Mouse (Mus musculus) neural tube, embryonic 11.5 days (tissue): ENCODE data around the gene Tspan12. TPM values are rescaled to one million over a fixed set of nuclear protein-coding genes. Genes with fewer than 3 reads are reported as not detected.
"Not testable (repeated sequence)": the region's sequence is repeated elsewhere in the genome, so short reads cannot be mapped to it uniquely, and the experiment has no call there.

ENCODE experiments used
- ATAC-seq: fragments of 200-750 bp; cut with Nextera tagmentation; 2 replicates; pipeline ENCODE4 v1.8.0; 2017; ENCODE audit warnings: moderate number of reproducible peaks, mild to moderate bottlenecking, moderate TSS enrichment, moderate library complexity; ENCODE audit not compliant: insufficient read depth, low FRiP score, low TSS enrichment
- DNase-seq: peaks from one replicate; pipeline ENCODE4 v3.0.0-alpha.2; 2015; ENCODE audit warnings: low spot score
- H3K27ac ChIP-seq: fragments of 300-500 bp; sonication (generic); 2 replicates; pipeline ENCODE4 v1.5.1; 2014; ENCODE audit warnings: low read depth, mild to moderate bottlenecking, low read length
- H3K27me3 ChIP-seq: fragments of 300-500 bp; sonication (generic); 2 replicates; pipeline ENCODE4 v1.6.1; 2014; ENCODE audit warnings: mild to moderate bottlenecking, low read length, mixed read lengths; ENCODE audit not compliant: control insufficient read depth, insufficient read depth
- H3K36me3 ChIP-seq: fragments of 300-500 bp; sonication (generic); 2 replicates; pipeline ENCODE4 v1.6.1; 2014; ENCODE audit warnings: mild to moderate bottlenecking, low read length, moderate library complexity, mixed read lengths; ENCODE audit not compliant: control insufficient read depth, insufficient read depth
- H3K4me1 ChIP-seq: fragments of 300-500 bp; sonication (generic); 2 replicates; pipeline ENCODE4 v1.6.1; 2014; ENCODE audit warnings: low read length, mixed read lengths; ENCODE audit not compliant: control insufficient read depth, insufficient read depth
- H3K4me2 ChIP-seq: fragments of 300-500 bp; sonication (generic); 2 replicates; pipeline ENCODE4 v1.6.1; 2014; ENCODE audit warnings: low read depth, mild to moderate bottlenecking, moderate library complexity
- H3K4me3 ChIP-seq: fragments of 300-500 bp; sonication (generic); 2 replicates; pipeline ENCODE4 v1.5.1; 2014; ENCODE audit warnings: low read depth, low read length
- H3K9ac ChIP-seq: fragments of 300-500 bp; sonication (generic); 2 replicates; pipeline ENCODE4 v1.6.1; 2014; ENCODE audit warnings: mild to moderate bottlenecking, low read length
- H3K9me3 ChIP-seq: fragments of 300-500 bp; sonication (generic); 2 replicates; pipeline ENCODE4 v1.6.1; 2016; ENCODE audit warnings: low read length; ENCODE audit not compliant: control insufficient read depth
- WGBS: fragments of 180-500 bp; shearing (Covaris S2); extraction: QIAGEN DNeasy Blood & Tissue Kit; methylation state at CpG from one replicate; pipeline ENCODE4 v1.1.7; 2014; 5-methylcytosine and 5-hydroxymethylcytosine counted together
- polyA plus RNA-seq: library from polyadenylated mRNA; unstranded; fragments of >200 nt; fragmentation: Nextera tagmentation; extraction: Ambion mirVana; gene quantifications from 2 replicates; pipeline ENCODE4 v1.2.1, GENCODE M21; 2014

Gene Tspan12
- polyA plus RNA-seq, 1 experiment from 2014 or later = 70.5 TPM

GRCm38 (mm10) chr6:21795410-21795809 lies 56.9 kb downstream of the Tspan12 start:
- DNase-seq = no peak
- 83% methylated on average over 5 of the region's 5 CpGs for WGBS
- 0 out of 2 replicates have a peak, but pooled peaks have one; percentile 31 for ATAC-seq

GRCm38 (mm10) chr6:21795072-21795407 lies 57.3 kb downstream of the Tspan12 start:
- Histone ChIP-seq H3K9me3 (no peaks in the 10 kb centered on the region), H3K27ac (no peak overlapping the region), H3K36me3 (no peaks in the 10 kb centered on the region), H3K4me1 (no peaks in the 10 kb centered on the region), H3K4me3 (no peak overlapping the region), H3K4me2 (no peak overlapping the region), H3K27me3 (no peaks in the 10 kb centered on the region), H3K9ac (no peak overlapping the region)
- WGBS = 6% methylated on average over 7 of the region's 7 CpGs
- DNase-seq (peak; percentile 51), ATAC-seq (peak; percentile 85)

More at GRCm38 (mm10) chr6:21795410-21795809, 56.9 kb downstream of the Tspan12 start:
- Histone ChIP-seq H3K36me3 (no peaks in the 10 kb centered on the region), H3K4me3 (no peak overlapping the region), H3K4me1 (no peaks in the 10 kb centered on the region), H3K9me3 (no peaks in the 10 kb centered on the region), H3K27ac (no peak overlapping the region), H3K9ac (no peak overlapping the region), H3K27me3 (no peaks in the 10 kb centered on the region), H3K4me2 (no peak overlapping the region)

GRCm38 (mm10) chr6:21794337-21795071 lies 57.8 kb downstream of the Tspan12 start:
- ATAC-seq = peak; percentile 20; the same call in 1 of the 2 replicates
- no peaks in the 10 kb centered on the region for H3K27me3 ChIP-seq
- no peak overlapping the region for H3K27ac ChIP-seq
- no peak for DNase-seq
- H3K36me3 ChIP-seq = no peaks in the 10 kb centered on the region
- H3K4me2 ChIP-seq = no peak overlapping the region
- no peaks in the 10 kb centered on the region for H3K9me3 ChIP-seq
- no peaks in the 10 kb centered on the region for H3K4me1 ChIP-seq
- 79% methylated on average over 11 of the region's 11 CpGs for WGBS
- H3K4me3 ChIP-seq = no peak overlapping the region
- no peak overlapping the region for H3K9ac ChIP-seq

GRCm38 (mm10) chr6:21791307-21791706 lies 61.0 kb downstream of the Tspan12 start:
- WGBS = 81% methylated on average over 7 of the region's 7 CpGs
- ATAC-seq = no peak
- DNase-seq = no peak
- no peak overlapping the region for H3K4me3 ChIP-seq
- no peaks in the 10 kb centered on the region for H3K9me3 ChIP-seq
- H3K9ac ChIP-seq = no peak overlapping the region
- H3K36me3 ChIP-seq = no peaks in the 10 kb centered on the region
- no peaks in the 10 kb centered on the region for H3K27me3 ChIP-seq
- H3K4me1 ChIP-seq = no peaks in the 10 kb centered on the region
- no peak overlapping the region for H3K4me2 ChIP-seq
- H3K27ac ChIP-seq = no peak overlapping the region

- no peak overlapping the region for H3K4me2 ChIP-seq
- no peak overlapping the region for H3K4me3 ChIP-seq
- no peak overlapping the region for H3K27ac ChIP-seq
- no peaks in the 10 kb centered on the region for H3K27me3 ChIP-seq
- WGBS = 91% methylated on average over 4 of the region's 4 CpGs
- H3K36me3 ChIP-seq = no peaks in the 10 kb centered on the region
- no peak for DNase-seq
- no peaks in the 10 kb centered on the region for H3K4me1 ChIP-seq
- no peaks in the 10 kb centered on the region for H3K9me3 ChIP-seq
- H3K9ac ChIP-seq = no peak overlapping the region
- no peak for ATAC-seq
These were observed 61.7 kb downstream of the Tspan12 start for GRCm38 (mm10) chr6:21790550-21791086.

- no peak for ATAC-seq
- no peak overlapping the region for H3K27ac ChIP-seq
- H3K27me3 ChIP-seq = no peaks in the 10 kb centered on the region
- H3K9ac ChIP-seq = no peak overlapping the region
- H3K36me3 ChIP-seq = no peaks in the 10 kb centered on the region
- no peaks in the 10 kb centered on the region for H3K9me3 ChIP-seq
- no peaks in the 10 kb centered on the region for H3K4me1 ChIP-seq
- 74% methylated on average over 2 of the region's 2 CpGs for WGBS
- no peak overlapping the region for H3K4me2 ChIP-seq
- H3K4me3 ChIP-seq = no peak overlapping the region
- DNase-seq = no peak
These were observed 62.3 kb downstream of the Tspan12 start for GRCm38 (mm10) chr6:21790036-21790435.

- not testable (repeated sequence) for H3K4me3 ChIP-seq, H3K27me3 ChIP-seq, DNase-seq, H3K4me2 ChIP-seq, ATAC-seq, H3K36me3 ChIP-seq, H3K27ac ChIP-seq, H3K4me1 ChIP-seq, H3K9me3 ChIP-seq, H3K9ac ChIP-seq
- 89% methylated on average over 1 of the region's 1 CpGs for WGBS
These were observed 62.7 kb downstream of the Tspan12 start for GRCm38 (mm10) chr6:21789582-21789981.

GRCm38 (mm10) chr6:21787757-21788156 lies 64.6 kb downstream of the Tspan12 start:
- Histone ChIP-seq H3K9ac (no peak overlapping the region), H3K4me1 (no peaks in the 10 kb centered on the region), H3K9me3 (no peaks in the 10 kb centered on the region), H3K36me3 (no peaks in the 10 kb centered on the region), H3K4me2 (no peak overlapping the region), H3K27ac (no peak overlapping the region), H3K4me3 (no peak overlapping the region), H3K27me3 (no peaks in the 10 kb centered on the region)
- WGBS = 63% methylated on average over 11 of the region's 11 CpGs
- no peak for DNase-seq
- ATAC-seq = no peak

GRCm38 (mm10) chr6:21787274-21787673 lies 65.0 kb downstream of the Tspan12 start:
- H3K9me3 ChIP-seq = no peaks in the 10 kb centered on the region
- no peak overlapping the region for H3K4me2 ChIP-seq
- ATAC-seq (no peak), DNase-seq (no peak)
- no peaks in the 10 kb centered on the region for H3K4me1 ChIP-seq
- 67% methylated on average over 6 of the region's 6 CpGs for WGBS
- no peaks in the 10 kb centered on the region for H3K36me3 ChIP-seq
- no peaks in the 10 kb centered on the region for H3K27me3 ChIP-seq
- H3K4me3 ChIP-seq = no peak overlapping the region
- no peak overlapping the region for H3K9ac ChIP-seq
- no peak overlapping the region for H3K27ac ChIP-seq
